Mouse (Mus musculus) small intestine, adult 2 months (tissue): ENCODE measurements around the gene Ikbke.

Experiments used
- CTCF ChIP-seq: fragments of 200-500 bp; IDR thresholded peaks from 2 replicates; pipeline ENCODE4 v1.5.1; 2012; ENCODE audit warnings: low read depth, mild to moderate bottlenecking, control low read depth, inconsistent platforms, low read length, moderate library complexity, mixed read lengths; ENCODE audit not compliant: insufficient replicate concordance, insufficient read length; ENCODE audit errors: extremely low read depth
- POLR2A ChIP-seq: fragments of 200-500 bp; IDR thresholded peaks from 2 replicates; pipeline ENCODE4 v1.6.1; 2012; ENCODE audit warnings: low read depth, mild to moderate bottlenecking, control low read depth, inconsistent platforms, low read length, moderate library complexity

DNA sequence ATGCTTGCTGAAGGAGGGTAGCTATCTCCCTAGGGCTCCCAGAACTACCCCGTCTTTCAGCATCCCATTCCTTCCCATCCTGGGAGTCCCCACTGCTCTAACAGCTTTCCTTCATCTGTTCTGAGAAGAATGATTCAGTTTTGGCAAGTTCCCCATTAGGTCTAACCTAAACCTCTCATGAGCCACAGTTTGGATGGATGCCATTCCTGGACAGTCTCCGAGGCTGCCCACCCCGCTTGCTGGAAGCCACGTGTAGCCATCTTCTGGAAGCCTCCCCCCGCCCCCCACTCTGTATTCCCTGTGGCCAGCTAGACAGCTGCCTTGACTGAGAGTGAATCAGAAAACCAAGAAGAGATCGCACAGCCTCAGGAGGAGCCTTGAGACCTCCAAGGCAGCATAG is 22.1 kb downstream of the Ikbke start:
- TF ChIP-seq POLR2A (no peak), CTCF (no peak)
